Mouse (Mus musculus) c-Kit-positive CD71-positive TER-119-negative erythroid progenitor cells, embryonic 14.5 days (primary cell): Measurements from ENCODE around the gene Cep97.
"Not testable (repeated sequence)": the region's sequence is repeated elsewhere in the genome, so short reads cannot be mapped to it uniquely, and the experiment has no call there.

Source experiments
- DNase-seq: peaks from one replicate; pipeline ENCODE4 v3.0.0-alpha.2; 2013; ENCODE audit warnings: low read depth

Gene Cep97

DNA sequence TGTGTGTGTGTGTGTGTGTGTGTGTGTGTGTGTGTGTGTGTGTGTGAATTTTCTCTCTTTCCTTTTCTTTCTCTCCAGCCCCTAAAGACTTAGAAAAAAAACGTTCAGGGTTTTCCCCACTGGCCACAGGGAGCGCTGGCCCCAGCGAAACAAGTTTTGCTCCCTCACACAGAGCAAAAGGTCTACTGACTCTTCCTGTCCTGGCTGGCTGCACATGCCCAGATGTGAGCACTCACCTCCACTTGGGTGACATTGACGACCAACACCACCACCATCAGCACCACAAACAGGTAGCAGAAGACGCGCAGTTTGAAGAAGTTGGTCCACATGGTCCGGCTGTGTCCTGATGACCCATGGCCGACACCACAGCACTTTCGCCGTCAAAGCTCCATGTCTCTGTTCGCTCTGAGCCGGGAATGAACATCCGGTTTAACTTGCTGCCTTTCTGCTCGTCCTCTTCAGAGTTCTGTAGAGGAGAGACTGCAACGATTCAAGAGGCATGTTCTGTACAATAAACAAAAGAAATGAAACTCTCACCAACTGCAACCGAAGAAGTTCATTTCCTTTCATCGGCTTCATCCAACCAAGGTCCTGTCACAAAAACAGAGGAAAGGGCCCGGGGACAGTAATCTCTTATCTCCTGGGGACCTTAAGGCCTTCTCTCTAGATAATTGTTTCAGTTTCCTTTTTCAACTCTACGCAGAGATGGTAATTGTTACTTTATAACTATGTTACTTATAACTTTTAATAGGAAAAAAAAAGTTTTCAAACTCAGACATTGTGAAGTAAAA, 44.1 kb downstream of the Cep97 start:
- DNase-seq = no peak

DNA sequence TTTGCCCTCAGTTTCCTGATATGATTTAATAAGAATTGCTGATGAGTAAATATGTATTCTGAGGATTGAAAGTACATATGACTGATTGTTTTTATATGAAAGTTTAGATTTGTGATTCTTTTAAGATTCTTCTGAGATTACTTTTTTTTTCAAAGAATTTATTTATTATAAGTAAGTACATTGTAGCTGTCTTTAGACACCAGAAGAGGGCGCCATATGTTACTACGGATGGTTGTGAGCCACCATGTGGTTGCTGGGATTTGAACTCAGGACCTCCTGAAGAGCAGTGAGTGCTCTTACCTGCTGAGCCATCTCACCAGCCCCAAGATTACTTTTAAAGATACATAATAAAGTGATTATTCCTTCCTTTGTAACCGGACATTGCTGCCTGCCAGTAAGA, 45.2 kb downstream of the Cep97 start:
- no peak for DNase-seq

DNA sequence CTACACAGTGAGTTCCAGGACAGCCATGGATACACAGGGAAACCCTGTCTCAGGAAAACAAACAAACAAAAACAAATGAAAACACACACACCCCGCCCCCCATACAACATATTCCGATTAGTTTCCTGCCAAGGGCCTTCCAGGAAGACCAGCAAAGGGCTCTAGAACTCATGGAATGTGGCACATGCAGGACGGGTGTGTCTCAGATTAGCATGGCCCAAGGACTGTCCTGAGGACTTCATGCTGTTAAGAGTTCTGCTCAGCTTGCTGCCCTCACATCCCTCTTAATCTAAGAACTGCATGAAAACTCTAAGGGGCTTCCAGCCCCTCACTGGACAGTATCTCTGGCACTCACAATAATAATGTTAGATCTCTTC, 46.1 kb downstream of the Cep97 start:
- no peak for DNase-seq

DNA sequence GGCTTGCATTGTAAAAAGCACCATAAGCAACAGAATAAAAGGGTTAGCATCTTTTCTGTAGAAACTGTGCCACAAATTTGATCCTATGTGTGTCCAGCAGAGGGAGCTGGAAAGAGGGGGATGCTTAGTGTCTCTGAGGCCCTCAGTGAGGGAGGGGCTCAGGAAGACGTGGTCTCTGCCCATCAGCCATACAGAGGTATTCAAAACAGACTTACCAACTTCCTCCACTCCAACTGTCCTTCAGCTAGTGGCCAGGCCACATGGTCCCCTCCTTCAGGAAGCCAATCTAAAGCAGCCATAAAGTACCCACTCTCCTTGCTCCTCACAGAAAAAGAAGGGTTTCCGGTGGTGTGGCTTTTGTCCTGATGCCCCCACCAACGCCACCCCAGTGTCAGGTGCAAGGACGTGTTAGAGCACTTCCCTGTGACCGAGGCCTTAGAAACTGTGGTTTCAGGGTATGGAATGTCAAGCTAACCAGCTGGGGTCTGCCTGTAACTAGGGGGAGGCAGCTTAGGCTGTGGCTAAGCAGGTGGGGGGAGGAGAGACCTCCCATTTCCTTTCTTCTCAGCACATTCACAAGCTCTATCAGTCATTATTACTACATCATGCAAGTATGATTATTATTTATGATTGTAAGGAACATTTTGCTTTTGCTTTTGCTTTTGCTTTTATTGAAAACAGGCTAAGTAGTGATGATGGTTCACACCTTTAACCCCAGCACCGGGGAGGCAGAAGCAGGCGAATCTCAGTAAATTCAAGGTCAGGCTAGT, 46.7 kb downstream of the Cep97 start:
- DNase-seq = no peak

DNA sequence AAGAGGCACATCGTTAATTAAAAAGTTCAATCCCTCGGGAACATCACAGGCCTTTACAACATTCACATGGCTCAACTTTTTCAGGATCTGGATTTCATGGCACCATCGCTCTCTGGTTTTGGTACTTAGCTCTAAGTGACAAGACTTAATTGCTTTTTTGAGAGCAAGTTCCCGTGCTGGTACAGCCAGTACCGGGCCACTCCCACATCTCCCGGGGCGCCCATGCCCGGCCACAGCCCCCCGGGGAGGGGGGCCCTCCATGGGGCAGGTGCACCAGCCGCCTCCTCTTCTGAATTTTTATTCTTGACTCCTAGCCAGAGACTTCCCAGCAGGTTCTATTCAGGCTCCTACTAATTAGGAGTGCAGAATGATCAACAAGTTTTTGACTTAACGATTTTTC, 50.4 kb downstream of the Cep97 start:
- DNase-seq = no peak

DNA sequence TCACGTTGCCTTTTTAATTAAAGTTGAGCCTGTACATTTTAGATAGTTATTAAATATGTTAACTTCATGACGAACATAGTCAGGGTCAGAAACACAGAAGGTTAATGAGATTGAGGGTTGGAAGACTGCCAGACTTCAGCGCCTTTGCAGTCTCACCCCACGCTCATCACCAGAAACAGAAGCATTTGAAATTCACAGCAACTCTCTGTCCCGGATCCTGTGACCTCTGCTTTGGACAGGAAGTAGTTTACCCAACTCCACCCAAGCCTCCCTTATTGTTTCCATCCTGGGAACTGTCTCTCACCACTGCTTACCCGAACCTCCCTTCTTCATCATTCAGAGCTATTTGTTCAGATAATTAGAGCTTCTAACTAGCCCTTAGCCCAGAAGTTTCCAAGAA, 58.6 kb downstream of the Cep97 start:
- DNase-seq = no peak

DNA sequence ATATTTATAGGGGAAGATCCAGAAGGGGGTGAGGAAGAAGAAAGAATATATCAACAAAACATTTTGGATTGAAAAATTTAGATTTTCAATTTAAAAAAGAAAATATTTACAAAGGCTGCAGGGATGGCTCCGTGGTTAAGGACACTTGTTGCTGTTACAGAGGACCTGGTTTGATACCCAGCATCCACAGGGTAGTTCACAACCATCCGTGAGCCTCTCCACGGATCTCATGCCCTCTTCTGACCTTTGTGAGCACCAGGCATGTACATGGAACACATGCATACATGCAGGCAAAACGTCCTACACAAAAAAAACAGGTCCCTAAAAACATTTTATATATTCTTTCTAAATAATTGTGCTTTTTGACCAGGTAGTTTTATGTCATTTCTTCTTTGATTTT, 70.8 kb downstream of the Cep97 start:
- no peak for DNase-seq

DNA sequence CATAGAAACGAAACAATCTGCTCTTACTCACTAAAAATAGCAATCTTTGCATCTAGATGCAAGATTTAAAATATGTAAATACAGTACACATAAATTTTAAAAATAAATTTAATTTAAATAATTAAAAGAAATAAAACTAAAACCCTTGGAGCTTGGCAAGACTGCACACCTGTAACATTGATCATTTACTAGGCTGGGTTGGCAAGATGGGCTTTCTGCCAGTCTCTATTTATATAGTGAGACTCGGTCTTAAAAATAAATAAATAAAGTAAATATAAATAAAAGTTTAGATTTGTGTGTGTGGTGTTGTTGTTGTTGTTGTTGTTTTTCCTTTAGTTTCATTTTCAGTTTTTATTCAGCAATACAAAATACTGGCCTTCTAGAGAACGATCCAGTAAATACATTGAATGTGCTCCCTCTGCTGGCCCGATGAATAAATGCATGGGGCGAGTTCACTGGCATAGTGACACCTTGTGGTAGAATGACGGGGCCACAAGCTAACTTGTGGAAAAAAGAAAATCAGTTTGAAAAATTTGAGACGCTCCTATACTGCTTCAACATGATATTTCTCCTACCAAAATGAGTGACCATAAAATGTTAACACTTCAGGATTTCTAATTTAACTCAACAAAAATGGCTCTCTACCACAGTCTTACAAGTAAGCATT, 71.4 kb downstream of the Cep97 start:
- DNase-seq = peak; percentile 67

DNA sequence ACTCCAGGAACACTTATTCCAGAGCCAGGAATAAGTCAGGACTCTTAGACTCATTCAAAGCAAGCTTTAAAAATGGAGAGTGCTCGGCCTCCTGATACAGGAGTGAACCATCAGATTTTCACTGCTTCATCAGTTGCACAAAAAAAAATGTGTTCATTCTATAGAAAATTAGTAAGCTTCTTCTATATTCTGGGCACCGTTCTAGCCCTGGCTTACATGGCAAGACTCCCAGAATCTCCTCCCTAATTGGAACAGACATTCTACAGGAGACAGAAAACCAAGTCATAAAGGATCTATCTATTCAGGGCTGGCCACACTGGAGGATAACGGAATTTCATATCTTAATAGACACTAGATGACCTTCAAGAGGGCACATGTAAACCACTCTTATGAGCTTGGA, 73.6 kb downstream of the Cep97 start:
- DNase-seq = no peak

DNA sequence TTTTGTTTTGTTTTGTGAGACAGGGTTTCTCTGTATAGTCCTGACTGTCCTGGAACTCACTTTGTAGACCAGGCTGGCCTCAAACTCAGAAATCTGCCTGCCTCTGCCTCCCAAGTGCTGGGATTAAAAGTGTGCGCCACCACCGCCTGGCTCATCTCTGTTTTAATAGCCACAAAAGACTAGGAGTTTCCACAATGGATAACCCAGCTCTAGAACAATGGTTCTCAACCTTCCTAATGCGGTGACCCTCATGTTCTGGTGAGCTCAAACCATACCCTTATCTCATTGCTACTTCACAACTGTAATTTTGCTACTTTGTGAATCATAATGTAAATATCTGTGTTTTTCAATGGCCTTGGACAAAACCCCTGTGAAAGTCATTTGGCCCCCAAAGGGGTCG, 75.2 kb downstream of the Cep97 start:
- not testable (repeated sequence) for DNase-seq

DNA sequence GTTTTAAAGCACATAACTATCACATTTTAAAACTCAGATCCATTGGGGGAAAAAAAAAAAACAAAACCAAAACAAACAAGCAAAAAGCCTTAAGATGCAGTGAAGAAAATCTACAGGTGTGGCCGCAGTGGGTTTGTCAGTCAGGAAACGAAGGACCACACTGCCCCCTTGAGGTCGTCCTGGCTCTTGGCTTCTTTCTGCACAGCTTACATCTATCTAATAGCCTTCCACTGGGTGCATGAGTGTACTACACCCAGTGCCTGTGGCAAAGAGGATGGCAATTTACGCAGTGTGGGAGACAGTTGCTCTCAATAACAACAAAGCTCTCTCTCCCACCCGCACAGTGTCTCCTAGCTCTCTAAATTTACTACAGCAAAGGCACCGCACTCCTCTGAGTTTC, 76.2 kb downstream of the Cep97 start:
- DNase-seq = peak; percentile 36

DNA sequence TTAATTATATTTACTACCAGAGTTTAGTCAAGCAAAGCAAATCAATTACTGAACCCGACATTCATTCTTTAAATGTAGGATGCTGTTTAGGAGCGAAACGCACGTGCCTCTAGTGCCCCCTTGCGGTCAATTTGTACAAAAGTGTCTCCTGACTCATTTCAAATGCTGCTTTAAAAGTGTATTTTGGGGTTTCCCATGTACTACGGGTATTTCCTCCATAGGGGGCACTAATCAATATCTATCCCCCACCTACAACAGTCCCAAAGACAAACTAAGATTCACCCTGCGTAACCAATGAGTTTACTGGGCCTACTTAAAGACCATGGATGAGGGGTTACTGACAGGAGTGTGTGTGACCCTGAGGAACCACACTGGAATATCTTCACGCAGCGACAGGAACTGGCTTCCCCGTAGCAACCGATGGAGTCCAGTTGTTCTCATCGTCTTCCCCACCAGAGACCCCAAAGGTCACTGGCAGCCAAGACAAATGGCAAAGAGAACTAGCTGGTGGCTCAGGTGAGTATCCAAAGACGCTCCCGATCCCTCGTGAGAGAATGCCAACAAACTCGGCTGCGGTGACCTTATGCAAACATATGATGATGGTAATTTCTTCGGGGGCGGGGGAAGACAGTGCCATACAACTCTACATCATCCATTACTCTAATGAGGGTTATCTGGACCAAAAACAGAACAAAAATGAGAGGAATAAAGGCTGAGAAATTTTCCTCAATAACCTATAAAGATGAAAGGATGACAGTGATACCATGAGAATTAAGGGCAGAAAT, 81.5 kb downstream of the Cep97 start:
- DNase-seq = peak; percentile 70

DNA sequence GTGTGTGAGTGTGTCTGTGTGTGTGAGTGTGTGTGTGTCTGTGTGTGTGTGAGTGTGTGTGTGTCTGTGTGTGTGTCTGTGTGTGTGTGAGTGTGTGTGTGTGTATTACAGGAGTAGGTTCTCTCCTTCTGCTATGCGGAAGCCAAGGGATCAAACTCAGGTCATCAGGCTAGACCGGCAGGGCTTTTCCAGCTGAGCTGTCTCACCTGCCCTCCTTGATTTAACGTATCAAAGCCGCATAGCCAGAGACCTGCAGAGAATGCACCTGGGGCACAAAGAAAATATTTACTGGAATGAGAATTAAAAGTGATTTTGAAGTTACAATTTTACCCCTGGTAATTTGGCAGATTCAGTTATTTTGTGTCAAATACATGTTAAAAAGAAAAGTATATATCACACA, 82.1 kb downstream of the Cep97 start:
- DNase-seq = no peak

DNA sequence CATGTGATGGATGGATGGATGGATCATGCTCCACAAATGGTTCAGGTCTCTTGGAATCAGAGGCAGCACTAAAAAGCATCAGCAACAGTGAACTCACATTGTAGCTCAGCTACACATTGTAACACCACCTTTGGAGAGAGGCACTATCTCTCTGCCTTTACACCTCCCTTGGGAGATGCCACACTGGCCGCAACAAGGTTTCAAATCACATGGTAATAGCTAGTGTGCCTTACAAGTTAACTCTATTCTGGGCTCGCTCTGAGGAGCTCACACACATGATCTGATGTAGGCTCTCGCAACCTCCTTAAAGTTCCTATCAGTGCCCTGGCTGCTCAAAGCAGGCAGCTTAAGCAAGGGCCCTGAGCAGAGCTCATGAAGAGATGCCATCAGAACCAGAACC, 84.2 kb downstream of the Cep97 start:
- DNase-seq = no peak
